Mouse (Mus musculus) heart, adult 10 weeks (tissue): ENCODE data around the gene Cyp2t4. TPM values are rescaled to one million over a fixed set of nuclear protein-coding genes. Genes with fewer than 3 reads are reported as not detected.

Experiments used
- polyA plus RNA-seq: library from polyadenylated mRNA; stranded (reverse); fragments of 350-450 nt; fragmentation: Illumina TruSeq; extraction: RNeasy Lipid Tissue Mini Kit (QIAGEN cat#74804); gene quantifications from one replicate; pipeline ENCODE4 v1.2.3, GENCODE M21; 2014; ENCODE audit warnings: low read depth, low replicate concordance

Cyp2t4 gene
- not detected for polyA plus RNA-seq

GRCm38 (mm10) chr7:27153205-27153764, at the start of gene Cyp2t4:
Gene Cyp2t4 (plus strand): TSS chr7:27153714.

GRCm38 (mm10) chr7:27119676-27120075, 33.8 kb upstream of the Cyp2t4 start, which contains the start of gene Cyp2f2:
Gene Cyp2f2 (plus strand): TSS chr7:27119909.

GRCm38 (mm10) chr7:27166614-27167474, 13.3 kb downstream of the Cyp2t4 start, which contains the start of gene Egln2:
Gene Egln2 (minus strand): TSS chr7:27166802.

GRCm38 (mm10) chr7:27178324-27179216, 25.1 kb downstream of the Cyp2t4 start, which contains the start of gene Rab4b:
Gene Rab4b (minus strand): TSS chr7:27178896.

GRCm38 (mm10) chr7:27180837-27181695, 27.6 kb downstream of the Cyp2t4 start, which contains the start of the genes Gm21983 and Mia:
Gene Gm21983 (minus strand): TSS chr7:27181086.
Gene Mia (minus strand): TSS chr7:27181157.

GRCm38 (mm10) chr7:27195681-27196611, 42.4 kb downstream of the Cyp2t4 start, which contains the start of the genes BC024978 and Snrpa:
Gene BC024978 (plus strand): TSS chr7:27195781.
Gene Snrpa (minus strand): TSS chr7:27196271.

Other genes with a start within 250 kb of the Cyp2t4 start
- gene Cyp2a22, start 214.3 kb upstream of the Cyp2t4 start, polyA plus RNA-seq = not detected
- gene Cyp2a12, start 124.6 kb upstream of the Cyp2t4 start, polyA plus RNA-seq = 0.63 TPM
- 1.7 TPM for gene Cyp2f2, start 33.8 kb upstream of the Cyp2t4 start, polyA plus RNA-seq
- gene Egln2, start 13.1 kb downstream of the Cyp2t4 start, polyA plus RNA-seq = 44.6 TPM
- 17.7 TPM for gene Rab4b, start 25.2 kb downstream of the Cyp2t4 start, polyA plus RNA-seq
- not detected for gene Gm21983, start 27.4 kb downstream of the Cyp2t4 start, polyA plus RNA-seq
- not detected for gene Mia, start 27.4 kb downstream of the Cyp2t4 start, polyA plus RNA-seq
- 9.3 TPM for gene BC024978, start 42.1 kb downstream of the Cyp2t4 start, polyA plus RNA-seq
- gene Snrpa, start 42.6 kb downstream of the Cyp2t4 start, polyA plus RNA-seq = 36.3 TPM
- gene Itpkc, start 74.9 kb downstream of the Cyp2t4 start, polyA plus RNA-seq = 4.3 TPM
- gene Coq8b, start 79.3 kb downstream of the Cyp2t4 start, polyA plus RNA-seq = 8.5 TPM
- gene Numbl, start 104.7 kb downstream of the Cyp2t4 start, polyA plus RNA-seq = 5.8 TPM
- gene Ltbp4, start 184.0 kb downstream of the Cyp2t4 start, polyA plus RNA-seq = 237 TPM
- 9.0 TPM for gene Shkbp1, start 202.3 kb downstream of the Cyp2t4 start, polyA plus RNA-seq
- gene Gm20479, start 203.7 kb downstream of the Cyp2t4 start, polyA plus RNA-seq = not detected